Mouse (Mus musculus): Measurements from ENCODE around the gene Cdh1.
"Not testable (repeated sequence)": the region's sequence is repeated elsewhere in the genome, so short reads cannot be mapped to it uniquely, and the experiment has no call there.

The Cdh1 gene

GRCm38 (mm10) chr8:106592458-106592857 lies 10.7 kb upstream of the Cdh1 start:
- no peak for DNase-seq (ENCODE audit: low read depth, low spot score)

DNA sequence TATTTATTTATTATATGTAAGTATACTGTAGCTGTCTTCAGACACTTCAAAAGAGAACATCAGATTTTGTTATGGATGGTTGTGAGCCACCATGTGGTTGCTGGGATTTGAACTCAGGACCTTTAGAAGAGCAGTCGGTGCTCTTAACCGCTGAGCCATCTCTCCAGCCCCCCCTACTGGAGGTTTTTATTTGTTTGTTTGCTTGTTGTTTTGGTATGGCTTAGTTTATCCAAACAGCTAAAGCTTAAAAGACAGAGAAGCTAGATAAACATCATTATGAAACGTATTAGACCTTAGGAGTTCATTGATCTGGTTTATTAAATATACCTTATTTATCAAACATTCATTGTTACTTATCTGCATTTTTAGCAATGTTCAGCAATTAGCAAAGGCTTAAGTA lies 7.5 kb upstream of the Cdh1 start:
- not testable (repeated sequence) for DNase-seq (ENCODE audit: low read depth, low spot score)

GRCm38 (mm10) chr8:106597067-106597466 lies 6.1 kb upstream of the Cdh1 start:
- DNase-seq (ENCODE audit: low read depth, low spot score), result no peak

DNA sequence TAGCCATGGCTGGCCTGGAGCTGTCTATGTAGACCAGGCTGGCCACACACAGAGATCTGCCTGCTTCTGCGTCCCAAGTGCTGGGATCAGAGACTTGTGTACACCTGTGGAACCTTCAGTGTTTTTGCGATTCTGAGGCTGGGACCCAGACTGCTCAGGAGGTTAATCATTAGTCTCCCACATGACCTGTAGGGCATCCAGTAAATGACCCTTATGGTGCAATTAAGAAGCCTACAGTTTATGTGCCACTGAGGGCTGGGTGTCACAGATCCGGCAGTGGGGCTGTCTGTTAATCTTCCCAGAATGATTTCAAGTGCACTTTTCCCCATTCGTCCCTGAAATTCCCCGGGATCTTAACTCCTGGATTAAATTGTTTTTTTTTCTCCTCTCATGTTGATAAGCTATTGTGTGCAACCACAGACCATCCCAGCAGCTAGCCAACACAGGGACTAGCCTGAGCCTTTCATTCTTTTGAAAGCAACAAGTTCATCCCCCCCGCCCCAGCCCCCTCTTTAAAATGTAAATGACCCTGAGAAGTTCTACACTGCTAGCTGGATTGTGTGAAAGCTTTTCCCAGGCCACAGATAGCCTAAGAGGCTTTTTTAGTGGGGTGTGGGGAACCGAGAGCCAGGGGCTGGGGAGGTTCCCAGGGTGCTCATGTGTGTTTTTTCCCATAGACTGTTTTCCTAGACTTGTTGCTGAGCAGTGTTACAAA lies 3.7 kb upstream of the Cdh1 start:
- no peak for DNase-seq (ENCODE audit: low read depth, low spot score)

DNA sequence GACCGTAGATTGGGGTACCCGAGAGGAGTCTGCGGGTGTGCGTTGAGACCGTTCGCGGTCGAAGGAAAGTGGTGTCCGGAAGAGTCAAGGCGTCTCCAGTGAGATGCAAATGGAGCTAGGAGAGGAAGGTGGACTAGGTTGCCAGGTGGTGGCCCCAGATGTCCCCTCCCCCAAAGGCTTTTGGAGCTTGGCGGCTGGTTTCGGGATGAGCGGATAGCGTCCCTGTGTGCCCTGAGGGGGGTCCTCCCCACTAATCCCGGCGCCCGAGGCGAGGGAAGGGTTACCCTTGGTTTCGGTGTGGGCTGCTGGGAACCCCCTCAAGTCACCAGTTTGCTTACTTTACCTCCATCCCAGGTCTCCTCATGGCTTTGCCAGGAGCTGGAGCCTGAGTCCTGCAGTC lies 782 bp downstream of the Cdh1 start:
- DNase-seq (ENCODE audit: low read depth, low spot score), result no peak

DNA sequence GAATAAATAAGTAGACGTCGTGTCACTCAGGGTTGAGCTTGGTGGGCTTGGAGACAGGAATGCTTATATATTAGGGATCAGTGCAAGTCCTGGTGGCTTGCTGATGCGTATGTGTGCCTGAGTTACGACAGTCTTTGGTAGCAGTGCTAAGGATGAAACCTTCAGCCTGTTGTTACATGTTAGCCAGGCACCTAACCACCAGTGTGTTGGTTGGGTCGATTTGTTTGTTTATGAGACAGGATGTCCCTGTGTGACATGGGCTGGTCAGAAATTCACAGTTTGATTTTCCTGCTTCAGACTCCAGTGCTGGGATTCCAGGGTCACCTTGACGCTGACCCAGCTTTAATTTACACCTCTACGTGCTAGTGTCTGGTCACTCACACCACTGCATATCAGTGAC lies 2.5 kb downstream of the Cdh1 start:
- no peak for DNase-seq (ENCODE audit: low read depth, low spot score)

- DNase-seq (ENCODE audit: low read depth, low spot score), result no peak
Measured at GRCm38 (mm10) chr8:106606121-106606520, 3.0 kb downstream of the Cdh1 start.

DNA sequence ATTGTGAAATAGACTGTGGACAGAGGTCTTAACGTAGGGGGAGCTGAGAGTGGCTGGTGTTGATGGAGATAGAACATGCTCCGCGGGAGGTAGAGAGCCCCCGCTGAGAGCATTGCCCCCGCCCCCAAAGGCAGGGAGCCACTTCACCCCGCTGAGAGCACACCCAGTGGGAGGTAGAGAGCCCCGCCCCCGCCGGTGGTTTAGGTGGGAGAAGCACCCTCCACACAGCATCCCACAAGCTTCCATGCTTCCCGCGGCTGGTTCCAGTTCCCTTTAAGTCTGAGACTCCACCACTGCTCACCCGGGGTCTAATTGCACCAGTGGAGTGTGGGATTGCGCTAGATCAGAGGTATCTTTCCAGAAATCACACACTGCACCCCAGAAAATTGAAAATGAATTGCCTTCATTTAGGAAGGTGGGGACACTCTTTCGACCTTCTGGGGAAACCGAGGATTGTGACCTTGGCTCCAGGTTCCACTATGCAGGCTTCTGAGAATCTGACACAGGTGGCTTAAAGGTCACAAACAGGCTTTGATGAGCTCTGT lies 3.5 kb downstream of the Cdh1 start:
- DNase-seq (ENCODE audit: low read depth, low spot score), result no peak

- DNase-seq (ENCODE audit: low read depth, low spot score), result not testable (repeated sequence)
Measured at GRCm38 (mm10) chr8:106607783-106608182, 4.6 kb downstream of the Cdh1 start.

DNA sequence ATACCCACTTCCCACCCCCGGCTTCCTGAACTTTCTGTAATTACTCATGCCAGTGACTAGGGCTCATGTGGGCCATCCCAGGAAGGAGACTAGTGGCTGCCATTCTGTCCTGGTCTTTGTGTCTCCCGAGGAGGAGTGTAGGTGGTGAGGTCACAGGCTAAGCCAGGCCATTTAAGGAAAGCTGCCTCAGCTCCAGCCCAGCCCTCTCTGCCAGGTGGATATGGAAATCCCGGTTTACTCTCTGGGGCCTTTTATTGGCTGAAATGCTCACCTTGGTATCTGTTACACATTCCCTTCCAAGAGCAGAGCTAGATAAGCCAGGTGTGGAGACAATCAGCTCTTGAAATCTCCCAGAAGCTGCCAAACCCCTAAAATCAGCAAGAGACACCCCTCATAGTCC lies 5.3 kb downstream of the Cdh1 start:
- no peak for DNase-seq (ENCODE audit: low read depth, low spot score)

DNA sequence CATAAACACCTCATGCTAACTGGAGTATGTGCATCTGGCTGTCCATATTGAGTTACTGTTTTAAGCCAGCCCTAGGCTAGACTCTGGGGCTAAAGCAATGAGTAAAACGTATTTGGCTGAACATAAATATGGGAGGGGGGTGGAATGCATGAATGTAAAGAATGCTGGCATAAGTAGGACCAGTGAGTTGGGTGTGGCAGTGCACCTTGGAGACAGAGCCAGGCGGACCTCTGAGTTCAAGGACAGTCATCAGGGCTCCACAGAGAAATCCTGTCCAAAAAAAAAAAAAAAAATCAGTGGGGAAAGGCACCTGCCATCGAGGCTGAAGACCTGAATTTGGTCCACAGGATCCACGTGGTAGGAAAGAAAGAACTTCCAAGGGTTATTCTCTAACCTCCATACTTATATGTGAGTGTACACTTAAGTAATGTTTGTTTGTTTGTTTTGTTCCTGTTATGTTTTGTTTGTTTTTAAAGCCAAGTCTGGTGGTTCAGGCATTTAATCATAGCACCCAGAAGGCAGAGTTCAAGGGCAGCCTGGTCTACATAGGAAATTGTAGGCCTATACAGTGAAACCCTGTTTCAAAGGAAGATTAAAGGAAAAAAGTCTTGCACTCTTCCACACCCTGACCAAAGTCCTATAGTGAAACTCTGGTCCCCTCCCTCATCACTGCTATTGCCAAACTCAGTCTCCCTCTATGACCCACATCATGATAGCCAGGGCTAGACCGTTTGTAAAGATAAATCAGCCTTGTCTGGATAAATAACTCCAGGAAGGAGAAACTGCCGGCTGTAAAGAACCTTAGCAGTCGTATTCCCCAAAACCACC lies 6.1 kb downstream of the Cdh1 start:
- no peak for DNase-seq (ENCODE audit: low read depth, low spot score)

GRCm38 (mm10) chr8:106610958-106611640 lies 7.9 kb downstream of the Cdh1 start:
- no peak for DNase-seq (ENCODE audit: low read depth, low spot score)

DNA sequence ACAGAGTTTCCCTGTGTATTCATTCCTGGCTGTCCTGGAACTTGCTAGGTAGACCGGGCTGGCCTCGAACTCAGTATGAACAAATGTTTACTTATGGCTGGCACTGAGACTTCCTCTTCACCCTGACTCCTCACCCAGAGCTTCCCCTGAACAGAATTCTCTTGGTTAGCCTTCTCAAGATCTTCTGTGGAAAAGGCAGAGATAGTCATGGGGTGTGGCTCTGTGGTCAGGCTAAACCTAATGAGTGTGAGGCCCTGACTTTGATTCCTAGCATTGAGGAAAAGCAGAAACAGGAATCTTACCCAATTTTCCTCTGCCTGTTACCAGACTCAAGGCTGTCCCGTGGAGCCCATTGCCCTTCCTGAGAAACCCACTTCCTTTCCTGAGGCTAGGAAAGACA lies 8.9 kb downstream of the Cdh1 start:
- DNase-seq (ENCODE audit: low read depth, low spot score), result no peak

- no peak for DNase-seq (ENCODE audit: low read depth, low spot score)
Measured at GRCm38 (mm10) chr8:106614704-106615103, 11.6 kb downstream of the Cdh1 start.

DNA sequence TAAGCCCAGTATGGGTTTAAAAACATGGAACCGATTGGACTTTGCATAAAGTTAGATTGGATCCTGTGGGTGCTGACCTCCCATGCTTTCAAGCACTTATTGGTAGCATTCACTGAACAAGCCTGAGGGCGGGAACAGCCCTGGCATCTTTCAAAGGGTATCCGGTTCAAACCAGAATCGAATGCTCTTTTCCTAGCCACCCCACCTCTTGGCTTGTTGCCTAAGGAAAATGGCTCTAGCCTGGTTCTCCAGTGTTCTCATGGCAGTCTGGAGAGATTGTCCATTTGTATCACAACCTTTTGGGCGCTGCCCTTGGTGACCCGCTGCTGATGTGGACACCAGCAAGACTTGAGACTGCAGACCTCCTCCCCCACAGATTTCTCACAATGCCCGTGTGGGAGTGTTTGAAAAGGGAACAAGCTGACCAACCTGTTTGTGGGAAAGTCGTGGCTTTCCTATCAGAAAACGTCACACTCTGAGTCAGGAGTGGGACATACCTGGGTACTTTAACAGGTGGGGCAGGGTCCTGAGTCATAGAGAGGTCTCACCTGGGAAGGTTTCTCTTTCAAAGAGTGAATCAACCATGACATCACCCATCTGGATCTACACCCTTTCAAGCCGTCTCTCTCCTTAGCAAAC lies 12.6 kb downstream of the Cdh1 start:
- no peak for DNase-seq (ENCODE audit: low read depth, low spot score)

GRCm38 (mm10) chr8:106616679-106617078 lies 13.5 kb downstream of the Cdh1 start:
- DNase-seq (ENCODE audit: low read depth, low spot score), result no peak

- no peak for DNase-seq (ENCODE audit: low read depth, low spot score)
Measured at GRCm38 (mm10) chr8:106617196-106617595, 14.0 kb downstream of the Cdh1 start.

DNA sequence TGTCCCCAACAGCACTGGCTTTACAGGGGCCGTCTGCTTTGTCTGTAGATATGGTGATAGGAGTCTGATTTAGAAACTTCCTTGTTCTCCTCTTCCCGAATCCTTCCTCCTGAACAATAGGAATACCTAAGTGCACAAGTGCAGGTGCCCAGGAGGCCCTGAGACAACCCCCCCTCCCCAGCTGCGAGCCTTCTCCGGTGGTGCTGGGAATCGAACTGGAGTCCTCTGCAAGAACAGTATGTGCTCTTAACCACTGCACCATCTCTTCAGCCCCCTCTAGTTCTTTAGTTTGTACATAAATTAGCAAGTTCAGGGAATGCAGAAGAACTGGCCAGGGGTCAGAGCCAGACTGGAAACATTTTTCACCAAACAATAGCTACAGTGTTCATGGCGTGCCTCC lies 14.7 kb downstream of the Cdh1 start:
- no peak for DNase-seq (ENCODE audit: low read depth, low spot score)

DNA sequence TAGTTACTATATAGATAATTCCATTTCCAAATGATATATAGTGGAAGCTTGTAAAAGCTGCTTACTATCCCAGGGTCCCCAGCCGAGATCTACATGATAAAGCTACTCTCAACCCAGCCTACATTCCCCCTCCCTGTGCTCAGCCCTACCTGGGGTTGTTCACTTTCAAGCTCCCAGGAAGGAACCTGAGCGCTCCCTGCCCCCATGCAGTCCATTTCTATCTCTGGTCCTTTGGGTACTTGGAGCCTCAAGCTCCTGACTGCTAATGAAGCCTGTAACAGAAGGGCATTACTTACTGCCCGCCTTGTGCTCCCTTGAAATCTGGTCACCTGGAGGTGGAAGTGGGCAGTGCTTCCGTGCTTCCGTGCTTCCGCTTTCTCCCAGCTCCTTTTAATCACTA lies 15.2 kb downstream of the Cdh1 start:
- DNase-seq (ENCODE audit: low read depth, low spot score), result no peak

DNA sequence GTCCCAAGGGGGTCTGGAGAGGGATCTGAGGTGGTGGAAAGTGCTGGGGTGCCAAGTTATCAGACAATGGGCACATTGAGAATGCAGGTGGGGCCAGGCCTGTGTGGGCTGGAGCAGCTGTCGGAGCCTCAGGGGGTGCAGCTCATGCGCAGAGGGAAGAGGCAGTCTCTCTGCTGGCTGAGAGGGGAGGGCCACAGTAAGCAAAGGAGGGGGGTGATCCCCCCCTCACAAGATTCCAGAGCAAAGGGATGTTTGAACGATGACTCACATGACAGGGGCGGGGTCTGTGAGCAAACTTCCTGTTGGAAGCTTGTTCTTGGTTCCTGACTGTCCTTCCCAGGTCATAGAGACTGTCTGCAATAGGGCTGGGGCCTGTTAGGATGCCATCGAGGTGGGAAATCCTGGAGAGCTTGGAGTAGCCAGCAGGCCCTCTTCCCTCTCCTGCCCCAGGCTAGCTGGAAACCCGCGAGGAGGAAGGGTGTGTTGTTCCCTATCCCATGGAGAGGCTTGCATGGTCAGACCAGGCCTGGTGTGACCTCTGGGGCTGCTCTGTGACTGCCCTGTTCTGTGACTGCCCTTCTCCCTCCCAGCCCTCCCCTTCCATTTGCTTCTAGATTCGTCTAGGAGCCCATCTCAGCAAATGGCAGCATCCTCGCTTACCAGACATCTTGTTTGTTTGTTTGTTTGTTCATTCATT lies 16.5 kb downstream of the Cdh1 start:
- no peak for DNase-seq (ENCODE audit: low read depth, low spot score)

DNA sequence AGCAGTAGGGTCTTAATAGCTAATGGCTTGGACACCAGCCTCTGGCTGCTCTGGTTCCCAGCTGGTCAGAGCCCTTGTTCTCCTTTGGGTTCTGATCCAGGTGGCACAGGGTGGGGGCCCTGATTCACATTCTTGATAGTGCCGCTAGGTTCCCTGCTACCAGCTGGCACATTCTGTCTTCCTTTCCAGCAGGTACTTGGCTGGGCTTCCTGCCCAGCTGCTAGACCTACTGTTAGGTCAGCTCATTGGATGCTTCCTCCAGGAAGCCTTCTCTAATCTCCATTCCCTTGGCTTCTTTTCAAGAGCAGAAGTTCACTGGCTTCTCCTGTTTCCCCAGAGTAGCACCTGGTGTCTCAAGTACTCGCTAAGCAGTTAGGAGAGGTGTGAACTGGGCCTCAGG lies 17.3 kb downstream of the Cdh1 start:
- no peak for DNase-seq (ENCODE audit: low read depth, low spot score)

Data from CD4-positive helper T cell, adult 2 months (primary cell).